Mouse (Mus musculus) embryonic fibroblast, embryonic 13.5 days (primary cell): ENCODE results near the gene Gm10273.
"Not testable (repeated sequence)": the region's sequence is repeated elsewhere in the genome, so short reads cannot be mapped to it uniquely, and the experiment has no call there.

Experiments used
- CTCF ChIP-seq: IDR thresholded peaks from 2 replicates; pipeline ENCODE4 v1.5.1; 2011; ENCODE audit warnings: mild to moderate bottlenecking, control low read depth, low read length, moderate library complexity, borderline replicate concordance; ENCODE audit not compliant: insufficient read depth
- POLR2A ChIP-seq: IDR thresholded peaks from 2 replicates; pipeline ENCODE4 v1.6.1; 2011; ENCODE audit warnings: low read depth, mild to moderate bottlenecking, control low read depth, low read length, moderate library complexity

DNA sequence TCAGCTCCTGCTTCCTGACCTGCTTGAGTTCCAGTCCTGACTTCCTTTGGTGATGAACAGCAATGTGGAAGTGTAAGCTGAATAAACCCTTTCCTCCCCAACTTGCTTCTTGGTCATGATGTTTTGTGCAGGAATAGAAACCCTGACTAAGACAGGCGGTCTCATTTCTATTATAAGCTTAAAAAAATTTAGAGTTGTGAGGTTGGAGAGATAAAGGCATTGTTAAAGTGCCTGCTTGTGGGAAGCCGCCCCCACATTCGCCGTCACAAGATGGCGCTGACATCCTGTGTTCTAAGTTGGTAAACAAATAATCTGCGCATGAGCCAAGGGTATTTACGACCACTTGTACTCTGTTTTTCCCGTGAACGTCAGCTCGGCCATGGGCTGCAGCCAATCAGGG lies 13.9 kb upstream of the Gm10273 start:
- TF ChIP-seq POLR2A, CTCF: not testable (repeated sequence)
